Mouse (Mus musculus): ENCODE measurements around the gene Kctd10.

Gene Kctd10

GRCm38 (mm10) chr5:114342996-114343395, 37.3 kb downstream of the Kctd10 start:
- no peak for DNase-seq

DNA sequence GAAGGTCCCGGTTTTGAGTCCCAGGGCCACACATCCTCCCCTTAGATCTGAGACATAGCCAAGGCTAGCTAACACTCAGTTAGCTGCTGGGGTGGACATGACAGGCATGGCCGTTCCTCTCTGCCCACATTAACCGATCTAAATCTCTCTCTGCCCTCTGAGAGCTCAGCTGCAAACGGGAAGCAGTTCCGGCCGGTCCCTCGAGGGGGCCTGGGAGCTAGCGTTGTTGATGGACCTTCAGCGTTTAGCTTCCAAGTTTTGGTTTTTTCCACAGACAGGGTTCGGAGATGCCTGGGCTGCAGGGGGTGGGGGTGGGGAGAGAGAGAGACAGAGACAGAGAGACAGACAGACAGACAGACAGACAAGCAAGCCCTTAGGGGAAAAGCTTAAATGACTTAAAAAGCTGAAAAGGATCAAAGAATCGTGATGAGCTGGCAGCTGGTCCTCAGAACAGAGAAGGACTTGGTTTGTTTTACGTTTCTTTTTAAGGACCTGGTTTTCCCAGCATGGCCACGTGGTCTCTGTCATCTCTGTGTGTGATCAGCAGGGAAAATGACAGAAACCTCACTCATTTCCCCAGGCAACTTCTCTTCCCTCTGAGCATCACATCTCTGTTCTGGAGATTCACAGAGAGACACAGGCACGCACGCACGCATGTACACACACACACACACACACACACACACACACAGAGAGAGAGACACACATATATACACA, 56.4 kb downstream of the Kctd10 start:
- peak; percentile 85 to 88 for DNase-seq

- DNase-seq, result peak in 1 of 2 experiments; percentile 12
These were observed 57.1 kb downstream of the Kctd10 start for GRCm38 (mm10) chr5:114323105-114323790.
